Mouse (Mus musculus) liver, embryonic 11.5 days (tissue): ENCODE results near the gene Grk6. TPM values are rescaled to one million over a fixed set of nuclear protein-coding genes. Genes with fewer than 3 reads are reported as not detected.

Source experiments
- ATAC-seq: fragments of 200-750 bp; cut with Nextera tagmentation; replicated peaks from 2 replicates; pipeline ENCODE4 v1.8.0; 2017; ENCODE audit warnings: moderate number of reproducible peaks, mild to moderate bottlenecking, moderate TSS enrichment, moderate library complexity; ENCODE audit not compliant: low FRiP score
- DNase-seq: peaks from one replicate; pipeline ENCODE4 v3.0.0-alpha.2; 2017; ENCODE audit warnings: low spot score
- H3K27ac ChIP-seq: fragments of 300-500 bp; sonication (generic); 2 replicates; pipeline ENCODE4 v1.5.1; 2014; ENCODE audit warnings: mild to moderate bottlenecking, low read depth, low read length, control low read depth
- H3K27me3 ChIP-seq: fragments of 300-500 bp; sonication (generic); replicated peaks from 2 replicates; pipeline ENCODE4 v1.6.1; 2014; ENCODE audit warnings: low read length, mixed read lengths; ENCODE audit not compliant: control insufficient read depth, insufficient read depth
- H3K36me3 ChIP-seq: fragments of 300-500 bp; sonication (generic); 2 replicates; pipeline ENCODE4 v1.6.1; 2014; ENCODE audit warnings: mild to moderate bottlenecking, low read length, moderate library complexity, mixed read lengths; ENCODE audit not compliant: control insufficient read depth, insufficient read depth
- H3K4me1 ChIP-seq: fragments of 300-500 bp; sonication (generic); replicated peaks from 2 replicates; pipeline ENCODE4 v1.6.1; 2014; ENCODE audit warnings: low read length, mixed read lengths; ENCODE audit not compliant: control insufficient read depth, insufficient read depth
- H3K4me2 ChIP-seq: fragments of 300-500 bp; sonication (generic); 2 replicates; pipeline ENCODE4 v1.6.1; 2014; ENCODE audit warnings: mild to moderate bottlenecking, control low read depth, moderate library complexity
- H3K4me3 ChIP-seq: fragments of 300-500 bp; sonication (generic); 2 replicates; pipeline ENCODE4 v1.5.1; 2014; ENCODE audit warnings: low read depth, low read length, control low read depth
- H3K9ac ChIP-seq: fragments of 300-500 bp; sonication (generic); 2 replicates; pipeline ENCODE4 v1.6.1; 2014; ENCODE audit warnings: low read depth, low read length, control low read depth
- H3K9me3 ChIP-seq: fragments of 300-500 bp; sonication (generic); 2 replicates; pipeline ENCODE4 v1.6.1; 2016; ENCODE audit warnings: low read length, inconsistent platforms, mixed read lengths; ENCODE audit not compliant: control insufficient read depth
- WGBS: fragments of 180-500 bp; shearing (Covaris S2); extraction: QIAGEN DNeasy Blood & Tissue Kit; methylation state at CpG from one replicate; pipeline ENCODE4 v1.1.7; 2014; 5-methylcytosine and 5-hydroxymethylcytosine counted together
- polyA plus RNA-seq: library from polyadenylated mRNA; unstranded; fragments of >200 nt; fragmentation: Nextera tagmentation; extraction: Ambion mirVana; gene quantifications from 2 replicates; pipeline ENCODE4 v1.2.1, GENCODE M21; 2014

Grk6 gene
- polyA plus RNA-seq, 1 experiment from 2014 or later: 45.8 TPM

GRCm38 (mm10) chr13:55468851-55469560, 24.1 kb downstream of the Grk6 start:
- Histone ChIP-seq H3K9me3 (no peaks in the 10 kb centered on the region), H3K36me3 (no peaks in the 10 kb centered on the region), H3K27ac (no peak overlapping the region), H3K4me2 (no peak overlapping the region), H3K4me3 (no peak overlapping the region), H3K4me1 (peaks cover 28% of the 10 kb centered on the region), H3K9ac (no peak overlapping the region), H3K27me3 (peaks cover 79% of the 10 kb centered on the region)
- no peak for DNase-seq
- WGBS: 51% methylated on average over 13 of the region's 13 CpGs
- ATAC-seq: no peak

GRCm38 (mm10) chr13:55470372-55470771, 25.5 kb downstream of the Grk6 start:
- Histone ChIP-seq H3K4me2 (no peak overlapping the region), H3K4me1 (peaks cover 19% of the 10 kb centered on the region), H3K27ac (no peak overlapping the region), H3K9ac (no peak overlapping the region), H3K27me3 (peaks cover 71% of the 10 kb centered on the region), H3K9me3 (no peaks in the 10 kb centered on the region), H3K4me3 (no peak overlapping the region), H3K36me3 (no peaks in the 10 kb centered on the region)
- ATAC-seq (no peak), DNase-seq (no peak)
- 78% methylated on average over 9 of the region's 9 CpGs for WGBS

GRCm38 (mm10) chr13:55471156-55471818, 26.4 kb downstream of the Grk6 start:
- H3K4me2 ChIP-seq: peak overlapping the region; percentile 100
- DNase-seq (peak; percentile 89), ATAC-seq (peak; percentile 71)
- H3K9me3 ChIP-seq: no peaks in the 10 kb centered on the region
- H3K4me3 ChIP-seq: peak overlapping the region; percentile 67
- H3K27me3 ChIP-seq: peaks cover 69% of the 10 kb centered on the region
- no peak overlapping the region for H3K27ac ChIP-seq
- H3K36me3 ChIP-seq: peaks cover 5% of the 10 kb centered on the region; the same call in 1 of the 2 replicates
- H3K9ac ChIP-seq: peak overlapping the region; percentile 62
- WGBS: 1% methylated on average over 54 of the region's 54 CpGs
- peaks cover 17% of the 10 kb centered on the region for H3K4me1 ChIP-seq

GRCm38 (mm10) chr13:55471819-55472131, 26.9 kb downstream of the Grk6 start:
- H3K9ac ChIP-seq: peak overlapping the region; percentile 62
- H3K9me3 ChIP-seq: no peaks in the 10 kb centered on the region
- peak overlapping the region; percentile 67 for H3K4me3 ChIP-seq
- no peak overlapping the region for H3K27ac ChIP-seq
- H3K27me3 ChIP-seq: peaks cover 67% of the 10 kb centered on the region
- H3K36me3 ChIP-seq: peaks cover 7% of the 10 kb centered on the region; the same call in 1 of the 2 replicates
- peak overlapping the region; percentile 100 for H3K4me2 ChIP-seq
- ATAC-seq (0 out of 2 replicates have a peak, but pooled peaks have one; percentile 15), DNase-seq (peak; percentile 72)
- WGBS: 0% methylated on average over 31 of the region's 31 CpGs
- H3K4me1 ChIP-seq: peaks cover 17% of the 10 kb centered on the region

- Histone ChIP-seq H3K4me1 (peaks cover 17% of the 10 kb centered on the region), H3K36me3 (peaks cover 8% of the 10 kb centered on the region; the same call in 1 of the 2 replicates), H3K4me3 (peak overlapping the region; percentile 67), H3K9ac (peak overlapping the region; percentile 62), H3K27ac (peak overlapping the region; percentile 2; the same call in 1 of the 2 replicates), H3K9me3 (no peaks in the 10 kb centered on the region), H3K27me3 (peaks cover 61% of the 10 kb centered on the region), H3K4me2 (peak overlapping the region; percentile 100)
- DNase-seq (peak; percentile 75), ATAC-seq (peak; percentile 32; the same call in 1 of the 2 replicates)
- under 1% methylated on average over 100 of the region's 103 CpGs for WGBS
Observed at GRCm38 (mm10) chr13:55472132-55473022, 27.5 kb downstream of the Grk6 start.

GRCm38 (mm10) chr13:55473076-55473831, 28.4 kb downstream of the Grk6 start:
- ATAC-seq (no peak), DNase-seq (no peak)
- 23% methylated on average over 18 of the region's 18 CpGs for WGBS
- Histone ChIP-seq H3K9ac (peak overlapping the region; percentile 62; the same call in 1 of the 2 replicates), H3K4me1 (peaks cover 17% of the 10 kb centered on the region), H3K4me3 (peak overlapping the region; percentile 67), H3K27me3 (peaks cover 56% of the 10 kb centered on the region), H3K27ac (no peak overlapping the region), H3K9me3 (no peaks in the 10 kb centered on the region), H3K4me2 (peak overlapping the region; percentile 100), H3K36me3 (peaks cover 8% of the 10 kb centered on the region; the same call in 1 of the 2 replicates)

GRCm38 (mm10) chr13:55473961-55474360, 29.1 kb downstream of the Grk6 start:
- Histone ChIP-seq H3K4me3 (no peak overlapping the region), H3K4me1 (peaks cover 17% of the 10 kb centered on the region), H3K9ac (no peak overlapping the region), H3K27ac (no peak overlapping the region), H3K36me3 (peaks cover 8% of the 10 kb centered on the region; the same call in 1 of the 2 replicates), H3K4me2 (no peak overlapping the region), H3K9me3 (no peaks in the 10 kb centered on the region), H3K27me3 (peaks cover 55% of the 10 kb centered on the region)
- no peak for DNase-seq
- 73% methylated on average over 11 of the region's 11 CpGs for whole genome bisulfite sequencing
- ATAC-seq: no peak

- peaks cover 8% of the 10 kb centered on the region; the same call in 1 of the 2 replicates for H3K36me3 ChIP-seq
- DNase-seq: no peak
- peaks cover 17% of the 10 kb centered on the region for H3K4me1 ChIP-seq
Observed at GRCm38 (mm10) chr13:55474621-55475069, 29.8 kb downstream of the Grk6 start.

More at GRCm38 (mm10) chr13:55474621-55475069, 29.8 kb downstream of the Grk6 start:
- H3K9me3 ChIP-seq: no peaks in the 10 kb centered on the region
- no peak for ATAC-seq
- H3K4me2 ChIP-seq: no peak overlapping the region
- H3K27ac ChIP-seq: no peak overlapping the region
- H3K27me3 ChIP-seq: peaks cover 48% of the 10 kb centered on the region
- 49% methylated on average over 5 of the region's 5 CpGs for WGBS
- no peak overlapping the region for H3K9ac ChIP-seq
- no peak overlapping the region for H3K4me3 ChIP-seq
